Mouse (Mus musculus): ENCODE data around the gene Rbpjl. TPM values are rescaled to one million over a fixed set of nuclear protein-coding genes. Genes with fewer than 3 reads are reported as not detected.
A peak's percentile ranks its signal among the peaks of the same experiment; 100 is the strongest.

Gene Rbpjl
- 0.04 TPM in 1 of 2 replicates, not detected in the other for total RNA-seq (2012; rRNA removed)

- H3K36me3 ChIP-seq (ENCODE audit: control insufficient read depth, insufficient read depth, low read length, poor library complexity, severe bottlenecking) = no peaks in the 10 kb centered on the region
- no peak within 1 kb of the TSS for H3K4me3 ChIP-seq (ENCODE audit: insufficient read depth in 1 of 2, low read depth in 1 of 2, low read length in 2 of 2, poor library complexity in 1 of 2, severe bottlenecking in 1 of 2)
- TF ChIP-seq HCFC1 (IDR thresholded peaks at IDR 0.05; ENCODE audit: borderline replicate concordance, insufficient read depth, low read length) = no peak
- no peak for TF ChIP-seq CHD2 (IDR thresholded peaks at IDR 0.05; ENCODE audit: low read depth, low read length)
- no peak for TF ChIP-seq MAFK (IDR thresholded peaks at IDR 0.05; ENCODE audit: insufficient read depth, low read depth, low read length)
- no peak for TF ChIP-seq ZNF384 (IDR thresholded peaks at IDR 0.05; ENCODE audit: low read depth, low read length)
- no peak for TF ChIP-seq ZC3H11A (IDR thresholded peaks at IDR 0.05; ENCODE audit: borderline replicate concordance, low read depth, low read length)
- DNase-seq (ENCODE audit: low read depth, low spot score) = peak; percentile 73
- peaks cover 0 to 11% of the 10 kb centered on the region in 2 experiments; a peak in 1 of 4 replicates for H3K4me1 ChIP-seq (ENCODE audit: control insufficient read depth in 2 of 2, insufficient read depth in 2 of 2, low read length in 2 of 2, poor library complexity in 1 of 2)
- no peaks in the 10 kb centered on the region for H3K9me3 ChIP-seq (ENCODE audit: control insufficient read depth, insufficient read depth, low read depth, low read length)
- no peak within 1 kb of the TSS for H3K9ac ChIP-seq (ENCODE audit: insufficient read depth, low read depth, low read length, poor library complexity, severe bottlenecking)
- no peak within 1 kb of the TSS for H3K27ac ChIP-seq (ENCODE audit: insufficient read depth, low read depth, low read length, poor library complexity, severe bottlenecking)
- in situ Hi-C loops (cut with MboI; ENCODE audit: low sequenced_read_pairs in 2 of 2, unreplicated experiment in 2 of 2) = no loop called here
These were observed at the start of gene Rbpjl for GRCm38 (mm10) chr2:164402906-164403305. Rbpjl (plus strand) TSS chr2:164403141.

GRCm38 (mm10) chr2:164353356-164353755 is 49.6 kb upstream of the Rbpjl start:
- no peak for DNase-seq (ENCODE audit: low read depth, low spot score)
- Histone ChIP-seq H3K4me1 (ENCODE audit: control insufficient read depth in 2 of 2, insufficient read depth in 2 of 2, low read length in 2 of 2, poor library complexity in 1 of 2) (no peaks in the 10 kb centered on the region), H3K9ac (ENCODE audit: insufficient read depth, low read depth, low read length, poor library complexity, severe bottlenecking) (no peak overlapping the region), H3K27ac (ENCODE audit: insufficient read depth, low read depth, low read length, poor library complexity, severe bottlenecking) (no peak overlapping the region), H3K9me3 (ENCODE audit: control insufficient read depth, insufficient read depth, low read depth, low read length) (0 out of 2 replicates have a peak, but pooled peaks cover 1% of the 10 kb centered on the region), H3K36me3 (ENCODE audit: control insufficient read depth, insufficient read depth, low read length, poor library complexity, severe bottlenecking) (no peaks in the 10 kb centered on the region), H3K4me3 (ENCODE audit: insufficient read depth in 1 of 2, low read depth in 1 of 2, low read length in 2 of 2, poor library complexity in 1 of 2, severe bottlenecking in 1 of 2) (no peak overlapping the region)
- TF ChIP-seq ZC3H11A (IDR thresholded peaks at IDR 0.05; ENCODE audit: borderline replicate concordance, low read depth, low read length) (no peak), CHD2 (IDR thresholded peaks at IDR 0.05; ENCODE audit: low read depth, low read length) (no peak), HCFC1 (IDR thresholded peaks at IDR 0.05; ENCODE audit: borderline replicate concordance, insufficient read depth, low read length) (no peak), MAFK (IDR thresholded peaks at IDR 0.05; ENCODE audit: insufficient read depth, low read depth, low read length) (no peak), ZNF384 (IDR thresholded peaks at IDR 0.05; ENCODE audit: low read depth, low read length) (no peak)
- in situ Hi-C loops (cut with MboI; ENCODE audit: low sequenced_read_pairs in 2 of 2, unreplicated experiment in 2 of 2) = no loop called here

- in situ Hi-C loops (cut with MboI; ENCODE audit: low sequenced_read_pairs in 2 of 2, unreplicated experiment in 2 of 2) = no loop called here
- Histone ChIP-seq H3K4me3 (ENCODE audit: insufficient read depth in 1 of 2, low read depth in 1 of 2, low read length in 2 of 2, poor library complexity in 1 of 2, severe bottlenecking in 1 of 2) (no peak overlapping the region), H3K27ac (ENCODE audit: insufficient read depth, low read depth, low read length, poor library complexity, severe bottlenecking) (no peak overlapping the region), H3K36me3 (ENCODE audit: control insufficient read depth, insufficient read depth, low read length, poor library complexity, severe bottlenecking) (no peaks in the 10 kb centered on the region), H3K9me3 (ENCODE audit: control insufficient read depth, insufficient read depth, low read depth, low read length) (peaks cover 4% of the 10 kb centered on the region; the same call in 1 of the 2 replicates), H3K9ac (ENCODE audit: insufficient read depth, low read depth, low read length, poor library complexity, severe bottlenecking) (no peak overlapping the region), H3K4me1 (ENCODE audit: control insufficient read depth in 2 of 2, insufficient read depth in 2 of 2, low read length in 2 of 2, poor library complexity in 1 of 2) (no peaks in the 10 kb centered on the region)
- TF ChIP-seq CHD2 (IDR thresholded peaks at IDR 0.05; ENCODE audit: low read depth, low read length) (no peak), MAFK (IDR thresholded peaks at IDR 0.05; ENCODE audit: insufficient read depth, low read depth, low read length) (no peak), HCFC1 (IDR thresholded peaks at IDR 0.05; ENCODE audit: borderline replicate concordance, insufficient read depth, low read length) (no peak), ZNF384 (IDR thresholded peaks at IDR 0.05; ENCODE audit: low read depth, low read length) (no peak), ZC3H11A (IDR thresholded peaks at IDR 0.05; ENCODE audit: borderline replicate concordance, low read depth, low read length) (no peak)
- no peak for DNase-seq (ENCODE audit: low read depth, low spot score)
These were observed 46.6 kb upstream of the Rbpjl start for GRCm38 (mm10) chr2:164356177-164356967.

- in situ Hi-C loops (cut with MboI; ENCODE audit: low sequenced_read_pairs in 2 of 2, unreplicated experiment in 2 of 2) = no loop called here
- no peaks in the 10 kb centered on the region for H3K36me3 ChIP-seq (ENCODE audit: control insufficient read depth, insufficient read depth, low read length, poor library complexity, severe bottlenecking)
- TF ChIP-seq ZNF384 (IDR thresholded peaks at IDR 0.05; ENCODE audit: low read depth, low read length) = no peak
- TF ChIP-seq MAFK (IDR thresholded peaks at IDR 0.05; ENCODE audit: insufficient read depth, low read depth, low read length) = no peak
- TF ChIP-seq ZC3H11A (IDR thresholded peaks at IDR 0.05; ENCODE audit: borderline replicate concordance, low read depth, low read length) = no peak
- TF ChIP-seq HCFC1 (IDR thresholded peaks at IDR 0.05; ENCODE audit: borderline replicate concordance, insufficient read depth, low read length) = no peak
- TF ChIP-seq CHD2 (IDR thresholded peaks at IDR 0.05; ENCODE audit: low read depth, low read length) = no peak
- H3K4me1 ChIP-seq (ENCODE audit: control insufficient read depth in 2 of 2, insufficient read depth in 2 of 2, low read length in 2 of 2, poor library complexity in 1 of 2) = no peaks in the 10 kb centered on the region
- H3K4me3 ChIP-seq (ENCODE audit: insufficient read depth in 1 of 2, low read depth in 1 of 2, low read length in 2 of 2, poor library complexity in 1 of 2, severe bottlenecking in 1 of 2) = no peak overlapping the region
- no peak overlapping the region for H3K27ac ChIP-seq (ENCODE audit: insufficient read depth, low read depth, low read length, poor library complexity, severe bottlenecking)
- no peak for DNase-seq (ENCODE audit: low read depth, low spot score)
- H3K9ac ChIP-seq (ENCODE audit: insufficient read depth, low read depth, low read length, poor library complexity, severe bottlenecking) = no peak overlapping the region
- peaks cover 8% of the 10 kb centered on the region; the same call in 1 of the 2 replicates for H3K9me3 ChIP-seq (ENCODE audit: control insufficient read depth, insufficient read depth, low read depth, low read length)
These were observed 44.6 kb upstream of the Rbpjl start for GRCm38 (mm10) chr2:164358373-164358772.
